Mouse (Mus musculus) midbrain, embryonic 16.5 days (tissue): ENCODE results near the gene Ankrd66. TPM values are rescaled to one million over a fixed set of nuclear protein-coding genes. Genes with fewer than 3 reads are reported as not detected.

Source experiments
- ATAC-seq: fragments of 200-750 bp; cut with Nextera tagmentation; 2 replicates; pipeline ENCODE4 v1.8.0; 2017; ENCODE audit warnings: moderate TSS enrichment
- H3K27ac ChIP-seq: fragments of 300-500 bp; sonication (generic); 2 replicates; pipeline ENCODE4 v1.5.1; 2014; ENCODE audit warnings: mild to moderate bottlenecking, low read length, mixed read lengths
- H3K27me3 ChIP-seq: fragments of 300-500 bp; sonication (generic); 2 replicates; pipeline ENCODE4 v1.6.1; 2014; ENCODE audit warnings: low read depth, low read length, mixed read lengths; ENCODE audit not compliant: control insufficient read depth, insufficient read depth
- H3K36me3 ChIP-seq: fragments of 300-500 bp; sonication (generic); 2 replicates; pipeline ENCODE4 v1.6.1; 2014; ENCODE audit warnings: mild to moderate bottlenecking, low read length, moderate library complexity, mixed read lengths; ENCODE audit not compliant: control insufficient read depth, insufficient read depth
- H3K4me1 ChIP-seq: fragments of 300-500 bp; sonication (generic); 2 replicates; pipeline ENCODE4 v1.6.1; 2014; ENCODE audit warnings: mild to moderate bottlenecking, low read length, mixed read lengths; ENCODE audit not compliant: control insufficient read depth, insufficient read depth
- H3K4me2 ChIP-seq: fragments of 300-500 bp; sonication (generic); 2 replicates; pipeline ENCODE4 v1.6.1; 2014; ENCODE audit warnings: mild to moderate bottlenecking, low read length, mixed read lengths
- H3K4me3 ChIP-seq: fragments of 300-500 bp; sonication (generic); 2 replicates; pipeline ENCODE4 v1.5.1; 2014; ENCODE audit warnings: low read depth, mild to moderate bottlenecking, low read length, moderate library complexity, mixed read lengths
- H3K9ac ChIP-seq: fragments of 300-500 bp; sonication (generic); 2 replicates; pipeline ENCODE4 v1.6.1; 2014; ENCODE audit warnings: low read depth, low read length, mixed read lengths
- H3K9me3 ChIP-seq: fragments of 300-500 bp; sonication (generic); replicated peaks from 2 replicates; pipeline ENCODE4 v1.6.1; 2014; ENCODE audit warnings: mild to moderate bottlenecking, low read length, mixed read lengths; ENCODE audit not compliant: control insufficient read depth, poor library complexity, severe bottlenecking
- WGBS: fragments of 180-500 bp; shearing (Covaris S2); extraction: QIAGEN DNeasy Blood & Tissue Kit; methylation state at CpG from one replicate; pipeline ENCODE4 v1.1.7; 2014; 5-methylcytosine and 5-hydroxymethylcytosine counted together
- polyA plus RNA-seq: library from polyadenylated mRNA; unstranded; fragments of >200 nt; fragmentation: Nextera tagmentation; extraction: Ambion mirVana; gene quantifications from 2 replicates; pipeline ENCODE4 v1.2.1, GENCODE M21; 2015

The Ankrd66 gene
- polyA plus RNA-seq, 1 experiment from 2014 or later: 0.50 TPM

DNA sequence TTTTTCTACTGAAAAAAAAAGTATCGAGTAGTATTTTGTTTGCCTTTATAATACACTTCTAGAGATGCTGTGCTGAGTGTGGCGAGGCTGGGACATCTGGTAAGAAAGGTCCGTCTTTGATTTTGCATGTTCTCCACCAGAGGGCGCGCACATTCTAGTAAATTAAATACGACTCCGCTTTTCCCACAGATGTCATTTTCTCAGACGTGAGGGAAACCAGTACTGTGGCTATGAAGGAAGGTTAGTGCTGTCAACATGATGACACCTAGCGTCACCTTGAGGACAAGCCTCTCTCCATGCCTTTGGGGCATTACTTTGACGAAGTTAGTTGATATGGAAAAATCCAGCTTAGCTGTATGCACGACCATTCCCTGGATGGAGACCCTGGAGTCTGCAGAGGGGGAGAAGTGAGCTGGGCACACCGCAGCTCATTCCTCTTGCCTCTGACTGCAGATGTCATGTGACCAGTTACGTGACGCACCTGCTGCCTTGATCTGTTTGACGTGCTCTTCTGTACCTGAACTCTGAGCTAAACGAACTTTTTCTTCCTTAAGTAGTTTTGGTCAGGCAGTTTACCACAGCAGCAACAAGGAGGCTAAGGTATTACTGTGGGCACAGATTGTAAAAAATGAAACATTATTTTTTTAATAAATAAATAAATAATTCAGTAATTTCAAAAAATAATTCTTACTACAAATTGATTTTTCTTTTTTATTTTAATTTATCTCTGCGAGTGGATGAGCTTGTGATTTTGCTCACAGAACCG lies 24.6 kb downstream of the Ankrd66 start:
- ATAC-seq: peak; percentile 92
- 0 out of 2 replicates have a peak overlapping the region, but pooled peaks have one; percentile 7 for H3K4me2 ChIP-seq
- 28% methylated on average over 18 of the region's 18 CpGs for WGBS

DNA sequence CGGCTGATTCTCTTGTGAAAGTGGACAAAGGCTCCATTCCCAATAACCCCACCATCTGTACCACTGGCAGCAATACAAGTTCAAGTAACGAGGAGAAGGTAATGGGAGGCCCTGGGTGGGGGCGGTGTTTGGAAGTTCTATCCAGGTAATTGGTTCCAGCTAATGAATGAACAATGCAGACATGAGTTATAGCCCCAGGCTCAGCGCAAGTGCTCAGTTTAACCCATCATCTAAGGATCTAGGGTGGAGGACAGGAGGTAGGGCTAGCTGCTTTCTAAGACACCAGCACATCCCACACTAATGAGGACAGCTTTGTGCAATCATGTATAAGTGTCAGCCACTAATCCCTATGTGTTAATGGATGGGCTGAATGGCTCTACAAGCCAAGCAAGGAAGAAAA lies 32.7 kb downstream of the Ankrd66 start:
- H3K4me3 ChIP-seq: no peak overlapping the region
- H3K27me3 ChIP-seq: no peaks in the 10 kb centered on the region
- no peak overlapping the region for H3K4me2 ChIP-seq
- 66% methylated on average over 4 of the region's 4 CpGs for WGBS
- H3K9me3 ChIP-seq: peaks cover 6% of the 10 kb centered on the region; the same call in 1 of the 2 replicates
- no peak overlapping the region for H3K9ac ChIP-seq
- no peak overlapping the region for H3K27ac ChIP-seq
- H3K4me1 ChIP-seq: no peaks in the 10 kb centered on the region
- no peaks in the 10 kb centered on the region for H3K36me3 ChIP-seq
- ATAC-seq: no peak

More for the DNA sequence above, 24.6 kb downstream of the Ankrd66 start:
- H3K27me3 ChIP-seq: no peaks in the 10 kb centered on the region
- H3K9ac ChIP-seq: no peak overlapping the region
- no peak overlapping the region for H3K4me3 ChIP-seq
- H3K27ac ChIP-seq: no peak overlapping the region
- peaks cover 6% of the 10 kb centered on the region; the same call in 1 of the 2 replicates for H3K9me3 ChIP-seq
- H3K36me3 ChIP-seq: no peaks in the 10 kb centered on the region
- 0 out of 2 replicates have a peak, but pooled peaks cover 2% of the 10 kb centered on the region for H3K4me1 ChIP-seq

DNA sequence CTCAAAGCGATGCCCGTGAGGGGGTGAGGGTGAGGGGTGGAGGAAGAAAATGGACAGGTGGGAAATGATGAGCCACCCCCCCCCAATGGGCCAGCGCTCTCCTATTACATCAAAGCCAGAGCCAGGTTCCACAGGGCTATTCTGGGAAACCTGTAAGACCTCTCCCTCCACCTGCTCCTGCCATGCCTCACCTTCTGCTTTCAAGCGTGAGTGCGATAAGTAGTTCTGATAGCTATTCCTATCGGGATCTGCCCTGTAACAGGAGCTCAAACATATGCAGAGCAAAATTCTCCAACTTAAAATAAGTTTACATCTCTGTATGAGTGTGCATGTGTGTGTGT lies 38.9 kb downstream of the Ankrd66 start:
- H3K9ac ChIP-seq: no peak overlapping the region
- no peak overlapping the region for H3K4me2 ChIP-seq
- H3K9me3 ChIP-seq: no peaks in the 10 kb centered on the region
- ATAC-seq: no peak
- no peak overlapping the region for H3K4me3 ChIP-seq
- WGBS: 72% methylated on average over 6 of the region's 6 CpGs
- H3K36me3 ChIP-seq: no peaks in the 10 kb centered on the region
- H3K27me3 ChIP-seq: no peaks in the 10 kb centered on the region
- no peak overlapping the region for H3K27ac ChIP-seq
- no peaks in the 10 kb centered on the region for H3K4me1 ChIP-seq

DNA sequence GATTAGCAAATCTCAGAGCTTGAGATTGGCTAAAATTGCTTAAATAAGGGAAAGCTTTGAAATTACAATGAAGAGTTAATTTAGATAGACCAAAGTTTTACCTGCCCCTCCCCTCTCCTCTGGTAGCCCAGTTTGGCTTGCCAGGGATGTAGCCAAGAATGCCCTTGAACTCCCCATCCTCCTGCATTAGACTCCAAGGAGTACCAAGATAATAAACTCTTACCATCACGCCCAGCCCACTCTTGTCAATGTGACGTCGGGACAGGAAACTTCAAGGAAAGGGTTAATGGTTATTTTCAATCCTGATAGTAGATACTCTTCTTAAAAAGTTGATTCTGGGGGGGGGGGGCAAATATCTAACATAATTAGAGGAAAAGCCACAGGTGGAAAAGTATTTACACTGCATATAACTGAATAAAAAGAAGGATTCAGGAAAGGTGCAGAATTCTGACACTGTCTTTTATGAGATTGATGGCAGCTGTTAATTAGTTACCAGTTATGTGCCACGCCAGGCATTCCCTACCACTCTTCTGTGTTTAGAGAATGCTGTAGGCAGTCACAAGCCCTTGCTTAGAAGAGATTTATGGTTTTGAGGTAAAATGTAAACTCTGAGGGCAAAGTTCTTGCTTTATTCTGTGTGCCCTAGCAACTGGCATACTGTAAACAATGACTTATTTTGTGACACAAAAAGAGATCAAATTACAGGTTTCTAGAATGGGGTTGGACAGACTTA lies 39.4 kb downstream of the Ankrd66 start:
- H3K36me3 ChIP-seq: no peaks in the 10 kb centered on the region
- no peak for ATAC-seq
- H3K4me3 ChIP-seq: no peak overlapping the region
- H3K9me3 ChIP-seq: no peaks in the 10 kb centered on the region
- no peak overlapping the region for H3K27ac ChIP-seq
- 82% methylated on average over 4 of the region's 4 CpGs for WGBS
- H3K9ac ChIP-seq: no peak overlapping the region
- no peaks in the 10 kb centered on the region for H3K27me3 ChIP-seq
- no peaks in the 10 kb centered on the region for H3K4me1 ChIP-seq
- H3K4me2 ChIP-seq: no peak overlapping the region

DNA sequence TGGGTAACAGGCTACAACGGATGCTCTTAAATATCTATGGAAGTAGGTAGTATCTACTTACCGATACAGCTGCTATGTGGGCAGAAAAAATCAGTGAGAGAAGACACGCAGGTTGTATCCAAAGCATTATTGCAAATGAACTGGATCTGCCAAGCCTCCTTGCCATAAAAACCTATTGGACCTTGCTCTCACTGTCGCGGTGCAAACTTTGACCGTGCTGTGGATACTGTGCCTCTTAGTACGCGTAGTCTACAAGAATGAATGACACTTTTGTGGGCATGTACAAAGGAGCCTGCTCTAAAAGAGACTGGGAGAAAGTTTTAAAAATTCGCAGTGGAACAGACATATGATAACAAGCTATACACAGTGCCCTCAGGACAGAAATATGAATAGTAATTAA lies 40.8 kb downstream of the Ankrd66 start, which contains the start of gene Mep1a:
TSS of gene Mep1a (minus strand) at position 221 of the 400 bp plus-strand sequence.
- Histone ChIP-seq H3K4me3 (no peak within 1 kb of the TSS), H3K9ac (no peak within 1 kb of the TSS), H3K27ac (no peak within 1 kb of the TSS), H3K27me3 (no peaks in the 10 kb centered on the region), H3K4me2 (no peak within 1 kb of the TSS), H3K4me1 (no peaks in the 10 kb centered on the region), H3K9me3 (no peaks in the 10 kb centered on the region), H3K36me3 (no peaks in the 10 kb centered on the region)
- ATAC-seq: no peak
- WGBS: 88% methylated on average over 9 of the region's 9 CpGs

DNA sequence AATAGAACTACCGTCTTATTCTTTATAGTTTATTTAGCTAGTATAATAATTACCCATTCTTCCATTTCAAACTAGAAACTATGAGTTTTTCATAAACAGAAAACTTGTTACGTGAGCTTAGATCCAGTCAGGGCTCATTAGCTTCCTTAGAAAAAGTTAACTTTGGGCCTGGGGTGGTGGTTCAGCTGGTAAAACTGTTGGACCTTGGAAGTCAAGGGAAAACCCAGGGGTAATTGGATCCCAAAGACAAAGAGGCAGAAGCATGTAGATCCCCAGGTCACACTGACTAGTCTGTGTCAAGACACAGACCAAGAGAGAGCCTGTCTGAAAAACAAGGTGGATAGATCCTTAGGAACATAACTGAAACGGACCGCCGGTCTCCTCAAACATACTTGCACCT lies 41.8 kb downstream of the Ankrd66 start:
- no peak overlapping the region for H3K9ac ChIP-seq
- H3K27me3 ChIP-seq: no peaks in the 10 kb centered on the region
- no peaks in the 10 kb centered on the region for H3K4me1 ChIP-seq
- H3K36me3 ChIP-seq: no peaks in the 10 kb centered on the region
- 96% methylated on average over 5 of the region's 5 CpGs for WGBS
- H3K9me3 ChIP-seq: no peaks in the 10 kb centered on the region
- H3K4me2 ChIP-seq: no peak overlapping the region
- ATAC-seq: no peak
- no peak overlapping the region for H3K27ac ChIP-seq
- no peak overlapping the region for H3K4me3 ChIP-seq

DNA sequence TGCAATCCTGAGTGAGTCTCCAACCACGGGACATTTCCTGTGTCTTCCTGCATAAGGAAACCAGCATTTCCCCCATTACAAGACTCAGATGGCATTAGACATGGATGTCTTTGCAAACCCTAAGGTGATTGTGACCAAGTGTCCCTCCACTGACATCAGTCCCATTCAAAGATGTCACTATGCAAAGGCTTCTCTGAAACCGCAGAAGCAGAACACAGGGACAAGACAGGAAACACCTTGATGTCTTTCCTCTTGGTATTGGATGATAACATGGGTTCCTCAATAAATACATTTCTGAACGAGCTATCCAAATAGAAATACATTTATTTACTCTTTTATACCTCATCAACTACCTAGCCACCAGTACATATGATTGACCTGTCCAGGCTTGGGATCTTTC lies 42.2 kb downstream of the Ankrd66 start:
- 86% methylated on average over 3 of the region's 3 CpGs for WGBS
- Histone ChIP-seq H3K27me3 (no peaks in the 10 kb centered on the region), H3K4me3 (no peak overlapping the region), H3K9me3 (no peaks in the 10 kb centered on the region), H3K36me3 (no peaks in the 10 kb centered on the region), H3K9ac (no peak overlapping the region), H3K27ac (no peak overlapping the region), H3K4me1 (no peaks in the 10 kb centered on the region), H3K4me2 (no peak overlapping the region)
- no peak for ATAC-seq

DNA sequence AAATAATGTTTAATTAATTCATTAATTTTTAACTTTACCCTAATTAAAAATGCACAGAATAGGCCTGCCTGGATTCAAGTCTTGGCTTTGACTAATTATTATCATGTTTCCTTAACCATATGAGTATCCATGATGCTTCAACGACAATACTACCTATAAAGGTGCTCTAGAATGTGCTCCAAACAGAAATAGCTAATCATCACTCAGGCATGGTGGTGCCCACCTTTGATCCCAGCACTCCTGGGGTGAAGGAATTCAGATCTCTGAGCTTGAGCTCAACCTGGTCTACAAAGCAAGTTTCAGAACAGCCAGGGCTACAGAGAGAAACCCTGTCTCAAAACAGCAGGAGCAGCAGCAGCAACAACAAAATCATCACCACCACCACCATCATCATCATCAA lies 42.9 kb downstream of the Ankrd66 start:
- WGBS: 86% methylated on average over 1 of the region's 1 CpGs

DNA sequence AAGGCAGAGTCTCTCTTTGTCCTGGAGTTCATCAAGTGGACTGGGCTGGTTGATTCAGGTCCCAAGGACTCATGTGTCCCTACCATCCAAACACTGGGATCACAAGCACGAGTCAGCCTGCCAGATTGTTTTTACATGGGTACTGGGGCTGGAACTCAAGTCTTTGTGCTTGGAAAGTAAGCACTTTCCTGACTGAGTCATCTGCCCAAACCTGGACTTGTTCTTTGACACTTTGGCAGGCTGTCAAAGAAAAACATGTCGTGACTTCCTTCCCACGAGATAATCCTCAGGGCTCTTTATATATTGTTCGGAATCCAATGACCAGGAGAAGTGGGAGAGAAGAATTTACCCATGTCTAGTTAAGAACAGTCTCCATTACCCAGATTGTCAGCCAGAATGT lies 45.9 kb downstream of the Ankrd66 start:
- Histone ChIP-seq H3K27ac (no peak overlapping the region), H3K9ac (no peak overlapping the region), H3K4me2 (no peak overlapping the region), H3K9me3 (no peaks in the 10 kb centered on the region), H3K4me3 (no peak overlapping the region), H3K36me3 (no peaks in the 10 kb centered on the region), H3K27me3 (no peaks in the 10 kb centered on the region), H3K4me1 (no peaks in the 10 kb centered on the region)
- no peak for ATAC-seq
- WGBS: 77% methylated on average over 4 of the region's 4 CpGs

More for the DNA sequence above, 42.9 kb downstream of the Ankrd66 start:
- Histone ChIP-seq H3K4me2 (no peak overlapping the region), H3K9ac (no peak overlapping the region), H3K27me3 (no peaks in the 10 kb centered on the region), H3K9me3 (no peaks in the 10 kb centered on the region), H3K4me1 (no peaks in the 10 kb centered on the region), H3K27ac (no peak overlapping the region), H3K4me3 (no peak overlapping the region), H3K36me3 (no peaks in the 10 kb centered on the region)
- ATAC-seq: no peak
